Mouse (Mus musculus) gonadal fat pad, adult 2 months (tissue): ENCODE measurements around the gene Lasp1. TPM values are rescaled to one million over a fixed set of nuclear protein-coding genes. Genes with fewer than 3 reads are reported as not detected.
A peak's percentile ranks its signal among the peaks of the same experiment; 100 is the strongest.

ENCODE experiments used
- DNase-seq: peaks from one replicate; pipeline ENCODE4 v3.0.0-alpha.2; 2012; ENCODE audit warnings: low read depth
- polyA plus RNA-seq: library from polyadenylated mRNA; depleted of rRNA; stranded (reverse); fragments of >200 nt; gene quantifications from 2 replicates; pipeline ENCODE4 v1.2.3, GENCODE M21; 2012

Lasp1 gene
- polyA plus RNA-seq, 1 experiment, result 107 TPM

DNA sequence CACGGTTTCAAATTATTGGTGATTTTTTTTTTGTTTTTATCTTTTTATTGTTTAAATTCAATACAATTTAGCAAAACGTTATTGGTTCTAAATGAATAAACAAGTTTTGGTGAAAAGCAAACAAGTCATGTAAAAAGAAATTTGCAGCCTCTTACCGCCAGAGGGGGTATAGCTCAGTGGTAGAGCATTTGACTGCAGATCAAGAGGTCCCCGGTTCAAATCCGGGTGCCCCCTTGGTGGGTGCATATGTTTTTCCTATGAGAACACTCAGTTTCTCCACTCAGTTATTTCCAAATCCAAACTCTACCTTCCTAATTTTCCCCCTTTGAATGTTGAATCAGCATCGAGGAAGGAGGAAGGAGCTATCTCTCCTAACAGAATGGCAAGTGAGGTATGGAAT, 1.9 kb upstream of the Lasp1 start:
- no peak for DNase-seq

DNA sequence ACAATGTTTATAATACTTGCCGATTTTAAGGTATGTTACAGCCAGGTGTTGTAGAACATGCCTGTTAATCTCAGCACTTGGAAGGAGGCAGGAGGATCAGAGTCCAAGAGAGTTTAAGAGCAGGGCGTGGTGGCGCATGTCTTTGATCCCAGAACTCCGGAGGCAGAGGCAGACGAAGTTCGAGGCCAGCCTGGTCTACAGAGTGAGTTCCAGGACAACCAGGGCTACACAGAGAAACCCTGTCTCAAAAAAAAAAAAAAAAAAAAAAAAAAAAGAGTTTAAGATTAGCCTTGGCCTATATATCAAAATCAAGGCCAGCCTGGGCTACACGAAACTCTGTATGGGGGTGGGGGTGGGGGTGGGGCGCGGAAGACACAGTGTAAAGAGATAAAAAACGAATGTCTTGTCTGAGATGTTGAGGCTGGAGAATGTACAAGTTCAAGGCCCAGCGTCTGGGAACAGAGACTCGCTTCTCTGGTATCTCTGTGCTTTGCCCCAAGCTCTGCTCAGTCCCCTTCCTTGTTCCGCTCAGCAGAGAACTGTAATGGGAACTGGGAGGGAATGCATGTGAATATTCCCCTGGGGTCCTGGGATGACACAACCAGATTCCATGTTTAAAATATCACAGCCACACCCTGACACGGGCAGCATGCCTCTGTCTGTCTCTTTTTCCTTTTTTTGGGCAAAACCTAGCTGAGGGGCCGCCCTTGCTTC, 1.3 kb upstream of the Lasp1 start:
- DNase-seq, result no peak

DNA sequence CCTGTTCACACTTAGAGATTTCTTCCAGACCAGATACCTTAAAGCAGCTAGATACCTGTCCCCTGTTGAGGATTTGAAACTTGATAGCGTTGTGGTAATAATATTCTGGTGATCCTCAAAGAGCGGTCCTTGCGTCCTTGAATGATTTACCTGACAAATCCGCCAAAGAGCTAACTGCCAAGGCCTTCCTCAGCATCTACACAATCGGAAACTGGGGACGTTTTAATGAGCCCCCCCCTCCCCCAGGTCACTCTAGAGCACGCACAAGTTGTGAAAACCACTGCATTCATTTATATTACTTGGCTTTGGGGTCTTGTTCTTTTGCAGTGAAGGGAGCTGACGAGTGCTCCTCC, 741 bp upstream of the Lasp1 start:
- no peak for DNase-seq

DNA sequence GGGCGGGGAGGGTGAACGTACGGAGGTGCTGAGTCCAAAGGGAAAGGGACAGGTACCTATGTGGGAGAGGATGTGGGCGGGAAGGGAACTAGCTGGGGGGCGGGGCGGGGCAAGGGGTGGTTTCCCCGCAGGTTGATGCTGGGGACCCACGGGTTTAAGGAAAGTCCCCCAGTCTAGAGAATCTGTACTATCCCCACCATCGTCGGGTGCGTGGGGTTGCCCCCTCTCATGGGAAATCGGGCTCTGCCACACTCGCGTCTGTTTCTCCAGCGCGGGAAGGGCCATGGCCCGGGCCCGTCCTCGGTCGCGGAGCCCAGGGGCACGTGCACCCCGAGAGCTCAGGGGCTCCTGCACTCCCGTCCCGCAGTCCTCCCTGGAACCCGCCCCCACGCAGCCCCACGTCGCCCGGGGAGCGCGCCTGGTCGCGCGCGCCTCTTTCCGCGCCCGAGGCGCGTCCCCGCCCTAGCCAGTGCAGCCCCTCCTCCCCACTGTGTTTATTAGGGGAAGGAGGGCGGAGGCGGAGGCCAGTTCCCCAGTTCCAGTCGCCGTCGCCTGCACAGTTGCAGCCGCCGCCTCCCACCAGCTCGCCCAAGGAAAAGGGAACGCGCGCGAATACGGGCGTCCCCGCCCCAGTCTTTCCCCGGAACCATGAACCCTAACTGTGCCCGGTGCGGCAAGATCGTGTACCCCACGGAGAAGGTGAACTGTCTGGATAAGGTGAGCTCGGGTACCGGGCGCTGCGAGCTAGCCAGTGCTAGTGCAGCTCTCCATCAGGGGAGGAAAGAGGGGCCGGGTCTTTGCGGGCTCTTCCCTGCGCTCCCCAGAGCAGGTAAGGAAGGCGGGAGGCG, 570 bp downstream of the Lasp1 start:
- DNase-seq, result no peak

DNA sequence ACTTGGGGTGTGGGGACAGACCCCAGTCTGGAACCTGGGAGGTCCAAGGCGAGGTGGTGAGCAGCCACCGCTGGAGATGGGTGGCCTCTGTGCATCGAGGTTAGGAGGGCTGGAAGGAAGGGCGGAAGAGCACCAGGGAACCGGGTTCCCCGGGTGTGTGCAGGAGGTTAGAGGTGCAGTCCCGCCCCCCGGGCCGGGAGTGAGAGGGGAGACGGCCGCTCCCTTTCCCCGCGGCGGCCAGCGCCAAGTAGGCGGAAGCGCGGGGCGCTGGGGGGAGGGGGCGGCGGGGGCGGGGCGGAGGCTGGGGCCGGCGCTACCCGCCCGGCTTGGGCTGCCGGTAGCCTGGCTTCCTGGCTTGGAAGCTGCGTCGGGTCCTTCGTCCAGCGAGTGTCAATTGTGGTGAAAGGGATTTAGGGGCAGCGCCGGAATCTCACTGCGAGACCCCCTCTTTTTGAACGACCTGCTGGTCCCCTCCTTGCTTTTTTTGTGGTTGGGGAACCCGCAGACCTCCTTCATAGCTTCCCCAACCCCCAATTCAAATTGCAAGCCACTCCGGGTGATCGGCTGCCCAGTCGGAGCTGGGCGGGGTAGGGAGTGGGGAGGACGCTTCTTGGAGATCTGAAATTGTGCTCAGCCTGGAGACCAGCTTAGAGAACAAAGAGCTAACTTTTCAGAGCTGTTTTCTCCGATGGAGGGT, 1.3 kb downstream of the Lasp1 start:
- DNase-seq, result no peak

GRCm38 (mm10) chr11:97800691-97801408, 2.0 kb downstream of the Lasp1 start:
- DNase-seq, result no peak

- DNase-seq, result peak; percentile 85
Observed at GRCm38 (mm10) chr11:97801409-97802193, 2.8 kb downstream of the Lasp1 start.

- DNase-seq, result no peak
Observed at GRCm38 (mm10) chr11:97802194-97802470, 3.3 kb downstream of the Lasp1 start.

DNA sequence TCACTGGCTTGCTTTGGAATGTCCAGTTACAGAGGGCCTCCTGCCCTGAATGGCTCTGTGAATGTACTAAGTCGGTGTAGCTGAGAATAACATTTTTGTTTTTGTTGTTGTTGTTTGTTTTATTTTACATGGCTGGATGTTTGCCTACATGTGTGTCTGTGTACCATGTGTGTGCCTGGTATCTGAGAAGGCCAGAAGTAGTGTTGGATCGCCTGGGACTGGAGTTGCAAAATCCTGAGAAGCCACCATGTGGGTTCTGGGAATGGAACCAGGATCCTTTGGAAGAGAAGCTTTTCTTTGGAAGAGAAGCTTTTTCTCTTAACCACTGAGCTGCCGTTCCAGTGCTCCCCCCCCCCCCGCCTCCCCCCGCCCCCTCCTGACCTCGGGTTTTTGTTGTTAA, 3.7 kb downstream of the Lasp1 start:
- DNase-seq, result no peak

- no peak for DNase-seq
Observed at GRCm38 (mm10) chr11:97803847-97804246, 5.0 kb downstream of the Lasp1 start.

DNA sequence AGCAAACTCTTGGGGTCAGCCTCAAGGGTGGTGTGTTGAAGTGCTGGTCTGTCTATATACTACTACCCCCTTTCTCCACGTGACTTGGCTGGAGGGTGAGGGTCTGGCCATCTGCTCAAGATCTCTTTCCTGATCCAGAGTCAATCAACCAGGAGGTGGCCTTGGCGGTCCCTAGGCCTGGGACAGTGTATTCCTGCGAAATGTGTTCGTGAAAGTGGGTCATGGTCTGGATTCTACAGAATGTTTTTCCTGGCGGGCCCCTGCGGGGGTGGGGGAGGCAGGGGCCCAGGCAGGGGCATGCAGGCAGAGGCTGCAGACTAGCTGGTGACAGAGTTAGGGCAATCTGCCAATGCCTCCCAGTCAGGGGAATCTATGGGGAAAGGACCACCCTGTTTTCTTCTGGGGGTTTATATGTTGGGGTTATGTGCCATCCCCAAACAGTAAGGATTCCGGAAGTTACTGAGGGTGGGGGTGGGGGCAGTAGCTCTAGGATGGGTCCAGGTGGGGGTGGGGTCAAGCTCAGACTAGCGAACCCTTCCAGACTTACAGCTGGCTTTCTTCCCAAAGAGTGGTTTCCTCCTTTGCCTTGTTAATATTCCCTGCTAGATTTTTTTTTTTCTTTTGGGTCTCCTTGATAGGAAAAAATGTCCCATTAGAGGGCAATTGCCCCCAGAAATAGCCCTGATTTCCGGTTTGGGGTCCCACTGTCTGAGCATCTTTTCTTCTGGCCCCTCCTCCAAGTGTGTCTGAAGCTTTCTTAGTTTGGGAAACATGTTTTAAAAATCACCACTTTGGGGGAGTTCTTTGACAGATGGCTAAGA, 6.3 kb downstream of the Lasp1 start:
- DNase-seq, result no peak

- DNase-seq, result no peak
Observed at GRCm38 (mm10) chr11:97805662-97806612, 7.1 kb downstream of the Lasp1 start.

- DNase-seq, result no peak
Observed at GRCm38 (mm10) chr11:97806613-97806964, 7.8 kb downstream of the Lasp1 start.

DNA sequence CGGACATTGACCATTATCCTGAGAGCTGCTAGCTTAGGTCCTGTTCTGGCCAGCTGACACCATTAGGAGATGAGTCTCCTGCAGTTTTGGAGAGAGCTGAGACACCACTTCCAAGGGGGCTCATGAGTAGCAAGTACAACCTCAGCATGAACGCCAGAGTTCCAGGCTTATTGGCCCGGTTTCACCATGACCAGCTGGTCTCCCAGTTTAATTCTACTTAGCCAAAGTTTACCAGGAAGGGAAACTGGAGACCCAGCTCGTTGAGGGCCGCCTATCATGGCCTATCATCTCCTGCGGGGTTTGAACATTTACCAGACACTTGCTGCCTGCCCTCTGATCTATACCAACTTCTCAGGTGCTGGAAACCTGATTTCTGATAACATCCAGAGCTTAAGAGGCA, 8.8 kb downstream of the Lasp1 start:
- no peak for DNase-seq

- DNase-seq, result no peak
Observed at GRCm38 (mm10) chr11:97808093-97808492, 9.3 kb downstream of the Lasp1 start.

DNA sequence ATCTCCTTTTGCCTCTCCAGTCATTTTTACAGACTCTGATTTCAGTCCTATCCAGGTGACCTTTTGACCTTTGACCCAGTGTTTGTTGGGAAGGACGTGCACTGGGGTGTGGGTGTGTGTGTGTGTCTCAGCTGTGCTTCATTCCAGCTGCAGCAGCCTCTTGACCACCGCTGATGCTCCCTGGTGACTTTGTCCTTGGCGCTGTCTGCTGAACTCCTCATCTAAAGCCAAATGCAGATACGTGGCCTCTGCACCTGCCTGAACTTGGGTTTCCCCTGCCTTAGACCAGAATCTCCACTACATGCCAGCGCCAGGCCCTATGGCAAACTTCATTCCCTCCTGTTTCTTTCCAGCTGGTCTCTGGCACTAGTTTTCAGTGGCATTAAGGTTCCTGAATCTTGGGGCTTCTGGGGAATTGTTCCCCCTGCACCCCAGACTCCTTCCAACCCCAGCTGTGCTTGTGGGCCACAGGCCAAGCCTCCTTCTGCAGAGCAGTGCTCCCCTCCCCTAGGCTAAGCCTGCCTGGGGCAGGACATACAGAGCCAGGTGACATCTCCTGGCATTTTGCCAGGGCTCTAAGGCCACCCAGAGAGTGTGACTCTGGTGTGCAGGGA, 9.9 kb downstream of the Lasp1 start:
- DNase-seq, result no peak

- DNase-seq, result no peak
Observed at GRCm38 (mm10) chr11:97809235-97810121, 10.7 kb downstream of the Lasp1 start.

- DNase-seq, result no peak
Observed at GRCm38 (mm10) chr11:97810356-97810755, 11.6 kb downstream of the Lasp1 start.
